Mouse (Mus musculus) MEL (cell line): ENCODE measurements at regions not wholly inside any gene's neighbourhood (a gene's known extent, or its start where the extent isn't known, plus 50 kb on each side); places are given as distances from the start of the nearest gene placed in this dataset.

Experiments
- DNase-seq: peaks from one replicate; pipeline ENCODE4 v3.0.0; 2011; ENCODE audit warnings: low read depth, low spot score
- H3K27ac ChIP-seq: 2 replicates; pipeline ENCODE4 v1.5.1; 2012; ENCODE audit warnings: low read depth, mild to moderate bottlenecking, control low read depth, low read length, moderate library complexity; ENCODE audit not compliant: control insufficient read depth
- H3K27me3 ChIP-seq, 2 experiments: fragments of 150-350 bp in 1 of 2; sonication (generic) in 1 of 2; 2 replicates each; pipeline ENCODE4 v1.6.1; 2012; ENCODE audit warnings: low read length in 2 of 2, mild to moderate bottlenecking in 2 of 2, improper control_type of control experiment in 1 of 2, moderate library complexity in 1 of 2; ENCODE audit not compliant: insufficient read depth in 2 of 2, control insufficient read depth in 1 of 2
- H3K36me3 ChIP-seq, 2 experiments: 2 replicates each; pipeline ENCODE4 v1.6.1; 2012 to 2014; ENCODE audit warnings: low read length in 2 of 2, improper control_type of control experiment in 1 of 2, inconsistent platforms in 1 of 2, mild to moderate bottlenecking in 1 of 2; ENCODE audit not compliant: insufficient read depth in 2 of 2, control insufficient read depth in 1 of 2
- H3K4me1 ChIP-seq, 2 experiments: fragments of 150-350 bp in 1 of 2; sonication (generic) in 1 of 2; 2 replicates each; pipeline ENCODE4 v1.6.1; 2012; ENCODE audit warnings: low read length in 2 of 2, improper control_type of control experiment in 1 of 2, mild to moderate bottlenecking in 1 of 2; ENCODE audit not compliant: insufficient read depth in 2 of 2, control insufficient read depth in 1 of 2
- H3K4me3 ChIP-seq, 2 experiments: fragments of 150-350 bp in 1 of 2; sonication (generic) in 1 of 2; 2 replicates each; pipeline ENCODE4 v1.5.1; 2012; ENCODE audit warnings: low read depth in 2 of 2, low read length in 2 of 2, mild to moderate bottlenecking in 2 of 2, moderate library complexity in 2 of 2, control low read depth in 1 of 2, improper control_type of control experiment in 1 of 2; ENCODE audit not compliant: control insufficient read depth in 1 of 2, insufficient read depth in 1 of 2
- H3K79me2 ChIP-seq: 2 replicates; pipeline ENCODE4 v1.6.1; 2012; ENCODE audit warnings: mild to moderate bottlenecking, low read length, moderate library complexity; ENCODE audit not compliant: control insufficient read depth, poor library complexity, insufficient read depth
- H3K9ac ChIP-seq: 2 replicates; pipeline ENCODE4 v1.6.1; 2012; ENCODE audit warnings: low read depth, mild to moderate bottlenecking, control low read depth, low read length, moderate library complexity; ENCODE audit not compliant: control insufficient read depth, poor library complexity, severe bottlenecking
- H3K9me3 ChIP-seq: fragments of 150-350 bp; sonication (generic); replicated peaks from 2 replicates; pipeline ENCODE4 v1.6.1; 2012; ENCODE audit warnings: mild to moderate bottlenecking, low read length, improper control_type of control experiment, moderate library complexity; ENCODE audit not compliant: insufficient read depth
- BHLHE40 ChIP-seq: IDR thresholded peaks from 2 replicates; pipeline ENCODE4 v1.6.1; 2012; ENCODE audit warnings: low read depth, mild to moderate bottlenecking, inconsistent platforms, low read length, improper control_type of control experiment, borderline replicate concordance
- CHD2 ChIP-seq: IDR thresholded peaks from 2 replicates; pipeline ENCODE4 v1.6.1; 2011; ENCODE audit warnings: low read length, improper control_type of control experiment
- E2F4 ChIP-seq: IDR thresholded peaks from 2 replicates; pipeline ENCODE4 v1.6.1; 2011; ENCODE audit warnings: low read depth, low read length, improper control_type of control experiment, borderline replicate concordance
- ELF1 ChIP-seq: IDR thresholded peaks from 2 replicates; pipeline ENCODE4 v1.6.1; 2014; ENCODE audit warnings: low read depth, mild to moderate bottlenecking, inconsistent platforms, low read length, improper control_type of control experiment, moderate library complexity
- EP300 ChIP-seq, 2 experiments: IDR thresholded peaks; 2 replicates each; pipeline ENCODE4 v1.6.1; 2011; ENCODE audit warnings: improper control_type of control experiment in 2 of 2, low read length in 2 of 2, low read depth in 1 of 2, mild to moderate bottlenecking in 1 of 2
- ETS1 ChIP-seq: IDR thresholded peaks from 2 replicates; pipeline ENCODE4 v1.6.1; 2012; ENCODE audit warnings: low read depth, mild to moderate bottlenecking, inconsistent platforms, low read length, improper control_type of control experiment, moderate library complexity
- GABPA ChIP-seq: IDR thresholded peaks from 2 replicates; pipeline ENCODE4 v1.6.1; 2012; ENCODE audit warnings: low read depth, mild to moderate bottlenecking, inconsistent platforms, low read length, improper control_type of control experiment, moderate library complexity
- KAT2A ChIP-seq: conservative IDR thresholded peaks from 2 replicates; pipeline ENCODE4 v1.6.1; 2012; ENCODE audit warnings: low read depth, low read length, improper control_type of control experiment, inconsistent platforms
- MAZ ChIP-seq: IDR thresholded peaks from 2 replicates; pipeline ENCODE4 v1.6.1; 2012; ENCODE audit warnings: low read depth, mild to moderate bottlenecking, inconsistent platforms, low read length, improper control_type of control experiment
- MYB ChIP-seq: IDR thresholded peaks from 2 replicates; pipeline ENCODE4 v1.6.1; 2011; ENCODE audit warnings: mild to moderate bottlenecking, low read depth, low read length, improper control_type of control experiment
- MYC ChIP-seq: IDR thresholded peaks from 2 replicates; pipeline ENCODE4 v1.6.1; 2011; ENCODE audit warnings: low read depth, mild to moderate bottlenecking, low read length, improper control_type of control experiment, moderate library complexity
- NELFE ChIP-seq: IDR thresholded peaks from 2 replicates; pipeline ENCODE4 v1.6.1; 2011; ENCODE audit warnings: low read depth, low read length, improper control_type of control experiment
- NRF1 ChIP-seq: IDR thresholded peaks from 2 replicates; pipeline ENCODE4 v1.6.1; 2014; ENCODE audit warnings: low read depth, mild to moderate bottlenecking, inconsistent platforms, low read length, improper control_type of control experiment, moderate library complexity; ENCODE audit not compliant: poor library complexity, insufficient read depth, severe bottlenecking
- POLR2AphosphoS2 ChIP-seq: IDR thresholded peaks from 2 replicates; pipeline ENCODE4 v1.6.1; 2011; ENCODE audit warnings: low read length, improper control_type of control experiment
- POLR2AphosphoS5 ChIP-seq: IDR thresholded peaks from 2 replicates; pipeline ENCODE4 v1.6.1; 2012; ENCODE audit warnings: low read depth, borderline replicate concordance, mild to moderate bottlenecking, inconsistent platforms, low read length, moderate library complexity, mixed read lengths
- RAD21 ChIP-seq: IDR thresholded peaks from 2 replicates; pipeline ENCODE4 v1.6.1; 2011; ENCODE audit warnings: mild to moderate bottlenecking, low read depth, low read length, improper control_type of control experiment
- SIN3A ChIP-seq: IDR thresholded peaks from 2 replicates; pipeline ENCODE4 v1.6.1; 2012; ENCODE audit warnings: low read length, improper control_type of control experiment, inconsistent platforms
- SMC3 ChIP-seq: IDR thresholded peaks from 2 replicates; pipeline ENCODE4 v1.6.1; 2011; ENCODE audit warnings: low read depth, low read length, improper control_type of control experiment
- TBP ChIP-seq: IDR thresholded peaks from 2 replicates; pipeline ENCODE4 v1.8.0; 2011; ENCODE audit warnings: low read depth, low read length, improper control_type of control experiment
- TCF12 ChIP-seq: IDR thresholded peaks from 2 replicates; pipeline ENCODE4 v1.6.1; 2014; ENCODE audit warnings: low read depth, mild to moderate bottlenecking, inconsistent platforms, low read length, improper control_type of control experiment, moderate library complexity
- UBTF ChIP-seq: IDR thresholded peaks from 2 replicates; pipeline ENCODE4 v1.6.1; 2012; ENCODE audit warnings: low read depth, mild to moderate bottlenecking, inconsistent platforms, low read length, improper control_type of control experiment, moderate library complexity, borderline replicate concordance; ENCODE audit not compliant: insufficient read depth
- ZC3H11A ChIP-seq: IDR thresholded peaks from 2 replicates; pipeline ENCODE4 v1.6.1; 2012; ENCODE audit warnings: low read depth, mild to moderate bottlenecking, inconsistent platforms, low read length, improper control_type of control experiment
- ZMIZ1 ChIP-seq: IDR thresholded peaks from 2 replicates; pipeline ENCODE4 v1.6.1; 2012; ENCODE audit warnings: low read depth, mild to moderate bottlenecking, inconsistent platforms, low read length, improper control_type of control experiment, moderate library complexity

DNA sequence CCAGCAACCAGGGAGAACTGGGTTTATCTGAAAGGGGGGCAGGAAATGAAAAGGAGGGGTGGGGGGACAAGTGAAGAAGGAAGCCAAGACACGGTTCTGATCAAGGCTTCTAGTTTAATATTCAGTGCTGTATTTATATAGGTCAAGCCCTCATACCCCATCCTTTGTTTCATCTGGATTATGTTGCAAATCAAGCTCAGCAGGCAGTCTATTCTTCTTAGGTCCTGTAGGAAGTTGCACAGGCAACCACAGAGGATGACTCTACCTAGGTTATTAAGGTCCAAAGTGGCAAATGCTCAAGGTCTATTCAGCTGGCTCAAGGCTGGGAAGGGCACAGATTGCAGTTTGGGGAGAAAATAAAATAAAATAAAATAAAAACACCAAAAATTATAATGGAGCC lies 525.2 kb upstream of the Cox7c start:
- H3K27me3 ChIP-seq, result no peaks in the 10 kb centered on the region
- no peaks in the 10 kb centered on the region for H3K9me3 ChIP-seq
- H3K4me3 ChIP-seq, result no peak overlapping the region
- H3K27ac ChIP-seq, result no peak overlapping the region
- DNase-seq, result no peak
- no peak overlapping the region for H3K9ac ChIP-seq
- TF ChIP-seq POLR2AphosphoS5 (no peak), SIN3A (no peak), ZMIZ1 (no peak), SMC3 (no peak), ZC3H11A (no peak), RAD21 (no peak), POLR2AphosphoS2 (no peak), MYB (no peak), BHLHE40 (no peak), ELF1 (no peak), ETS1 (no peak), EP300 (IDR thresholded peaks at IDR 0.05; ENCODE audit: low read depth in 1 of 2, low read length in 2 of 2) (no peak), TBP (no peak)
- TF ChIP-seq, all 39 proteins: peak for 0
- no peaks in the 10 kb centered on the region for H3K79me2 ChIP-seq
- H3K36me3 ChIP-seq, result no peaks in the 10 kb centered on the region
- H3K4me1 ChIP-seq, result no peaks in the 10 kb centered on the region

DNA sequence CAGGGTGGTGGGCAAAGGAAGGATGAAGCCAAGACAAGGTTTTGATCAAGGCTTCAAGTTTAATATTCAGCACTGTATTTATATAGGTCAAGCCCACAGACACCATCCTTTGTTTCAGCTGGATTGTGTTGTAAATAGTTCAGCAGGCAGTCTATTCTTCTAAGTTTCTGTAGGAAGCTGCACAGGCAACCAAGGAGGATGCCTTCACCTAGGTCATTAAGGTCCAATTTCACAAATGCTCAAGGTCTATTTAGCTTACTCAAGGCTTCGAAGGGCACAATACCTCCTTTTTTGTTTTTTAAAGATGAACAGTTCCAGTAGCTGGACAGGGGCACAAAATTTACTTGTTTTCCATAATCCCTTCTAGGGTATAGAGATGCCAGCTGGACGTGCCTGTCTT lies 508.9 kb upstream of the Cox7c start:
- Histone ChIP-seq H3K4me1 (no peaks in the 10 kb centered on the region), H3K9me3 (no peaks in the 10 kb centered on the region), H3K36me3 (no peaks in the 10 kb centered on the region), H3K79me2 (no peaks in the 10 kb centered on the region), H3K27ac (no peak overlapping the region), H3K9ac (no peak overlapping the region), H3K27me3 (no peaks in the 10 kb centered on the region), H3K4me3 (no peak overlapping the region)
- no peak for TF ChIP-seq KAT2A
- no peak for TF ChIP-seq NRF1
- TF ChIP-seq ELF1, result no peak
- TF ChIP-seq MAZ, result no peak
- TF ChIP-seq TCF12, result no peak
- TF ChIP-seq EP300 (IDR thresholded peaks at IDR 0.05; ENCODE audit: low read depth in 1 of 2, low read length in 2 of 2), result no peak
- TF ChIP-seq MYC, result no peak
- no peak for TF ChIP-seq ETS1
- TF ChIP-seq CHD2, result no peak
- no peak for TF ChIP-seq E2F4
- TF ChIP-seq GABPA, result no peak
- no peak for TF ChIP-seq UBTF
- TF ChIP-seq NELFE, result no peak
- TF ChIP-seq POLR2AphosphoS5, result no peak
- no peak for DNase-seq
